Mouse (Mus musculus) heart, adult 2 months (tissue): ENCODE data around the gene Nckap5. TPM values are rescaled to one million over a fixed set of nuclear protein-coding genes. Genes with fewer than 3 reads are reported as not detected.

Source experiments
- DNase-seq, 2 experiments: peaks; one replicate each; pipeline ENCODE4 v3.0.0; 2021
- H3K27ac ChIP-seq: fragments of 200-600 bp; 2 replicates; pipeline ENCODE4 v1.8.1; 2022
- H3K27me3 ChIP-seq: fragments of 200-500 bp; 2 replicates; pipeline ENCODE4 v1.6.1; 2012; ENCODE audit warnings: mild to moderate bottlenecking, low read length, inconsistent platforms, mixed read lengths; ENCODE audit not compliant: control insufficient read depth, insufficient read depth
- H3K36me3 ChIP-seq: fragments of 200-500 bp; 2 replicates; pipeline ENCODE4 v1.6.1; 2012; ENCODE audit warnings: low read length, inconsistent platforms; ENCODE audit not compliant: control insufficient read depth, insufficient read depth
- H3K4me1 ChIP-seq: fragments of 200-500 bp; 2 replicates; pipeline ENCODE4 v1.6.1; 2011; ENCODE audit warnings: low read length; ENCODE audit not compliant: control insufficient read depth, insufficient read depth
- H3K4me3 ChIP-seq: fragments of 200-600 bp; 2 replicates; pipeline ENCODE4 v1.8.1; 2022
- H3K79me2 ChIP-seq: fragments of 200-500 bp; replicated peaks from 2 replicates; pipeline ENCODE4 v1.6.1; 2012; ENCODE audit warnings: mild to moderate bottlenecking, inconsistent platforms, low read length, moderate library complexity, mixed read lengths; ENCODE audit not compliant: control insufficient read depth, insufficient read depth
- H3K9ac ChIP-seq: fragments of 200-500 bp; 2 replicates; pipeline ENCODE4 v1.6.1; 2012; ENCODE audit warnings: low read depth, mild to moderate bottlenecking, control low read depth, inconsistent platforms, low read length, mixed read lengths
- CTCF ChIP-seq: fragments of 200-600 bp; IDR thresholded peaks from 2 replicates; pipeline ENCODE4 v1.8.1; 2022; ENCODE audit warnings: antibody characterized with exemption, mild to moderate bottlenecking, moderate library complexity
- EP300 ChIP-seq: fragments of 200-500 bp; IDR thresholded peaks from 2 replicates; pipeline ENCODE4 v1.6.1; 2011; ENCODE audit warnings: low read depth, low read length, control low read depth; ENCODE audit not compliant: insufficient read depth
- POLR2A ChIP-seq: fragments of 200-500 bp; IDR thresholded peaks from 2 replicates; pipeline ENCODE4 v1.6.1; 2011; ENCODE audit warnings: mild to moderate bottlenecking, low read depth, low read length, control low read depth; ENCODE audit not compliant: insufficient read depth
- WGBS: fragments of 180-500 bp; shearing (Covaris S2); methylation state at CpG from one replicate; pipeline ENCODE4 v1.1.7; 2018; 5-methylcytosine and 5-hydroxymethylcytosine counted together
- intact Hi-C: fragments of 180-260 bp; cut with DNase I; formaldehyde crosslinking; loops from one replicate; pipeline ENCODE4 v1.15.1; 2025
- polyA plus RNA-seq: library from polyadenylated mRNA; depleted of rRNA; stranded (reverse); fragments of >200 nt; gene quantifications from 2 replicates; pipeline ENCODE4 v1.2.3, GENCODE M21; 2012
- total RNA-seq, 2 experiments: library from RNA; stranded (reverse); gene quantifications; 2 replicates each; pipeline ENCODE4 v1.2.3; 2021

Nckap5 gene
- total and polyA plus RNA-seq, 3 experiments = 2.8 to 9.6 (median 6.0) TPM

GRCm38 (mm10) chr1:126537223-126537757 lies 293.3 kb downstream of the Nckap5 start:
- no peak overlapping the region for H3K4me3 ChIP-seq
- no peak for DNase-seq

DNA sequence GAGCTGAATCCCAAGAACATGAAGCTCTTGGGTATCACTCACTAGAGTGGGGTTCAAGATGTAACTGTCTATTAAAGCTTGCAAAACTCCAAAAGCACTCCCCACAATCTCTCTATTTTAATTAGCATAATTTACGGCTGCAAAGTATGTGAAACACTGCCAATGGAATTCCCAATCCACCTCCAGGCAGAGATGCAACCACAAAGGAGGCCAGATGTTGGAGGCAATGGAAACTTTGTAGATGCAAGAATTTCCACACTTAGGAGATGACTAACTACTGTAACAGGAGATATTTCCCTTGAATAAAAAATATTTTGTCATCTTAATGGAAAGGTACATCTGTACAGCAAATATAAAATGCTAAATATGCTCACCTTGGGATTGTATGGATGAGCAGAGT lies 295.1 kb downstream of the Nckap5 start:
- TF ChIP-seq CTCF = no peak
- no peak for TF ChIP-seq POLR2A
- no peak for TF ChIP-seq EP300
- 57% methylated on average over 1 of the region's 1 CpGs for WGBS
- intact Hi-C loops = no loop called here

More at GRCm38 (mm10) chr1:126537223-126537757, 293.3 kb downstream of the Nckap5 start:
- TF ChIP-seq CTCF = no peak
- TF ChIP-seq EP300 = no peak
- no peak for TF ChIP-seq POLR2A
- intact Hi-C loops = no loop called here
- no peaks in the 10 kb centered on the region; the same call in 1 of the 2 replicates for H3K4me1 ChIP-seq
- H3K36me3 ChIP-seq = no peaks in the 10 kb centered on the region
- H3K27ac ChIP-seq = no peak overlapping the region
- WGBS = 73% methylated on average over 6 of the region's 6 CpGs
- H3K9ac ChIP-seq = no peak overlapping the region
- H3K27me3 ChIP-seq = no peaks in the 10 kb centered on the region
- H3K79me2 ChIP-seq = no peaks in the 10 kb centered on the region; the same call in 1 of the 2 replicates

GRCm38 (mm10) chr1:126534046-126534445 lies 296.6 kb downstream of the Nckap5 start:
- WGBS = 49% methylated on average over 2 of the region's 2 CpGs
- intact Hi-C loops = no loop called here

More for the DNA sequence above, 295.1 kb downstream of the Nckap5 start:
- H3K27ac ChIP-seq = no peak overlapping the region
- no peaks in the 10 kb centered on the region for H3K27me3 ChIP-seq
- H3K79me2 ChIP-seq = no peaks in the 10 kb centered on the region; the same call in 1 of the 2 replicates
- no peak for DNase-seq
- H3K4me1 ChIP-seq = no peaks in the 10 kb centered on the region; the same call in 1 of the 2 replicates
- H3K4me3 ChIP-seq = no peak overlapping the region
- no peak overlapping the region for H3K9ac ChIP-seq
- H3K36me3 ChIP-seq = no peaks in the 10 kb centered on the region

DNA sequence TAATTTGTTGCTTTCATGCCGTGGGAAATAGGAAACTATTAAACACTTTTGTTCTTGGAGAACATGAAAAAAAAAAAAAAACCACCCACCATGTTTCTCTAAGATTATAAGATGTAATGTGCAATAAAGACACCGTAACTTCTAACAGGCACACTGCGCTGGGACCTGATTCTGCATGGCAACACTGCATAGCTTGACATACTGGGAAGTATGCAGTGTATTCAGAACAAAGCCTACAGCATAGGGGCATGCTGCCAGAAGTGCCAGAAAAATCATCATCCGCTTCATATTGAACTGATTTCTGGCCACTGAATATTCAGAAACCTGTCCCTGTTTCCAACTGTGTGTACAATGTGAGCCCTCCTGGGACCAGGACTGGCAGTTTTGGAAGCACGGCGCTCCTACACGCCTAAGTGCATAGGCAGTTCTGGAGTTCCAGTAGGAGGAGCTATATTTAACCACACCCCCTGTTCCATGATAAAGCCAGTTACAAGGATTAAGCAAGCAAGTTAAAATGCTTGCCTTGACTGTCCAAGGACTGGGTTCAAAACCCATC lies 302.5 kb downstream of the Nckap5 start:
- no peak for DNase-seq
- Histone ChIP-seq H3K36me3 (no peaks in the 10 kb centered on the region), H3K9ac (no peak overlapping the region), H3K27ac (no peak overlapping the region), H3K4me3 (no peak overlapping the region), H3K79me2 (0 out of 2 replicates have a peak, but pooled peaks cover 2% of the 10 kb centered on the region), H3K27me3 (no peaks in the 10 kb centered on the region), H3K4me1 (no peaks in the 10 kb centered on the region)
- intact Hi-C loops = no loop called here
- TF ChIP-seq POLR2A = no peak
- TF ChIP-seq CTCF = no peak
- no peak for TF ChIP-seq EP300
- WGBS = 91% methylated on average over 7 of the region's 7 CpGs

More at GRCm38 (mm10) chr1:126534046-126534445, 296.6 kb downstream of the Nckap5 start:
- no peak for DNase-seq
- Histone ChIP-seq H3K4me3 (no peak overlapping the region), H3K36me3 (no peaks in the 10 kb centered on the region), H3K4me1 (no peaks in the 10 kb centered on the region; the same call in 1 of the 2 replicates), H3K27me3 (no peaks in the 10 kb centered on the region), H3K79me2 (no peaks in the 10 kb centered on the region; the same call in 1 of the 2 replicates), H3K27ac (no peak overlapping the region), H3K9ac (no peak overlapping the region)
- TF ChIP-seq POLR2A = no peak

DNA sequence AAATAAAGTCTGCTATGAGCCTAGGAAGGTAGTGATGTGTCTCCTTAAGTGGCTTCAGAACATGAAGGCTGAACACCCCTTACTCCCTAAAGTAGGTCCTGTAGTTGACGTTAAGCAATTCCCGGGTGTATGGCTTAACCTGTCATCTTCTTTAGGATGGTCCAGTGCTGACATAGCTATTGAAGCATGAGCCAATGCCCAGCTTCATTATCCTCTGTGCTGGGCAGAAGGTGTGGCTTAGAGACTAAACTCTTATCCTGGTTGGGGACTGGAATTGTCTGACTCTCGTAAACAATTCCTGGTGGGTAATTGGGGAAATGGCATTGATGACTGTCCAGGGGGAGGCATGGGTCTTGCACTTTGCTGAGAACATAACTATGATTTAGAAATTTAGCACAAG lies 312.5 kb downstream of the Nckap5 start:
- 82% methylated on average over 3 of the region's 3 CpGs for WGBS
- no peak overlapping the region for H3K4me3 ChIP-seq
- H3K9ac ChIP-seq = no peak overlapping the region
- H3K4me1 ChIP-seq = peaks cover 2% of the 10 kb centered on the region
- intact Hi-C loops = no loop called here
- DNase-seq = no peak
- H3K27me3 ChIP-seq = no peaks in the 10 kb centered on the region
- no peaks in the 10 kb centered on the region for H3K79me2 ChIP-seq
- H3K36me3 ChIP-seq = peaks cover 3% of the 10 kb centered on the region
- no peak overlapping the region for H3K27ac ChIP-seq
- TF ChIP-seq POLR2A (no peak), CTCF (no peak), EP300 (no peak)

- DNase-seq = no peak
- no peak overlapping the region for H3K27ac ChIP-seq
- H3K36me3 ChIP-seq = peaks cover 3% of the 10 kb centered on the region
- H3K9ac ChIP-seq = no peak overlapping the region
- peaks cover 2% of the 10 kb centered on the region for H3K4me1 ChIP-seq
- H3K79me2 ChIP-seq = no peaks in the 10 kb centered on the region
- TF ChIP-seq CTCF (no peak), EP300 (no peak), POLR2A (no peak)
- intact Hi-C loops = no loop called here
- 86% methylated on average over 1 of the region's 1 CpGs for WGBS
- H3K27me3 ChIP-seq = no peaks in the 10 kb centered on the region
- no peak overlapping the region for H3K4me3 ChIP-seq
These were observed 313.2 kb downstream of the Nckap5 start for GRCm38 (mm10) chr1:126517427-126517826.
